Mouse (Mus musculus): ENCODE data around the gene Thap4. TPM values are rescaled to one million over a fixed set of nuclear protein-coding genes. Genes with fewer than 3 reads are reported as not detected.

Gene Thap4
- total RNA-seq, 2 experiments from 2014 or later, result 61.0 to 65.6 TPM

DNA sequence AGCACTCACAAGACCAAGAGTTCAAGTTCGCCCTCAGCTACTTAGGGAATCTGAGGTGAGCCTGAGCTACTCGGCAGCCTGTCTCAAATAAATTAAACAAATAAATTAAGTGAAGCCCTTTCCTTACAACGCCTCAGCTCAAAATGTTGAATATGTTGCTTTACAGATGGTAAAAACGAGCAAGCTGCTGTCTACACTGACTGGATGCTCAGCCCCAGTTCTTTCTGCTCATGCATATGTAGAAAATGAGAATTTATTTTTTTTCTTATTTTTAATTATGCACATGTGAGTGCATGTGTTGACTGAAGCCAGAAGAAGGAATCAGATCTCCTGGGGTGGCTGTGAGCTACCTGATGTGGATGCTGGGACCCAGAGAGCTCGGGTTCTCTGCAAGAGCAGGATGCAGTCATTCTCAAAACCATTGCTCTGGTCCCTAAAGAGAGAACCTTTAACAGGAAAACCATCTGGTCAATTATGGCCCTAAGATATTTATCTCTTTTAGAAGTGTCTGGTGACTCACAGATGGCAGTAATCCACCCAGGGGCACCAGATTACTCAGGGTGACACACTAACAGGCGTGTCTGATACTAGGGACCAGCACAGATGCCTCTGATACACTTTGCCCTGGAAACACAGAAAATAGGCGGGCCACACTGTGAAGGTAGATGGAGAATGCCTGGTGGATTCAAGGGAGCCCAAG, 98.2 kb downstream of the Thap4 start:
- DNase-seq, result no peak
- intact Hi-C loops (cut with DNase I), result no loop called here

DNA sequence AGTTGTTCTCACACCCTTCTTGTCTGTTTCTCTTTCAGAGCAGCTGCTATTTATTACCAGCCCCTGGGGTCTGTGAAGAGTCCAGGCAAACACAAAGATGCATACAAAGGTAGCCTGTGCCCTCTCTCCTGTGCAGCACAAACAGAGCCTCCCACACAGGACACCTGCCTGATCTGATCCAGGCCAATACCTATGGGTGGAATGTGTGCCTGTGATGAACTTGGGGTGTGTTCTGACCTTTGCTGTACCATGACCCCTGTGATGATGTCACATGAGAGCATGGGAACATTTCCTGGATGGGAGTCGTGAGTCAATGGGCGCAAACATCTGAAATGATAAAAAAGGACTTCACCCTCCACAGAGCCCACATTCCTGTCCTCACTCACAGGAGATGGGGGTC, 99.9 kb downstream of the Thap4 start:
- no peak for DNase-seq
- intact Hi-C loops (cut with DNase I), result no loop called here

DNA sequence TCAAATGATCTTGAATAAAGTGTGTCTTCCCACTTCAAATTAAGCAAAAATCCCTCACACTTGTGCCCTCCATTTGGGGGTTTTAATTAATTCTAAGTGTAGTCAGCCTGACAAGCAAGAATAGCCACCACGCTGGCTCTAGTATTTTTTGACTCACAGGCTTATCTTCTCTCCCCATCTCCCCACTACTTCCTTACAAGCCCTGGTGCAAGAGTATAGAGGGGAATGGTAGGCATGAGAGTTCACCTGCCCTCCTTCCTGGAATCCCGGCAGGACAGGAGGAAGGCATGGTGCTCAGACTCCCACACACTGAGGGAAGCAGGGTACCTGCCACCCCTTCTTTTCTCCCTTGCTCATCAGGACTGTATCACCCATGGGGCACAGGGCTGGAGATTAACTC, 100.4 kb downstream of the Thap4 start:
- intact Hi-C loops (cut with DNase I), result no loop called here
- no peak for DNase-seq

Other genes with a start within 250 kb of the Thap4 start
- 10 to 100 TPM; 11.5 to 11.9 TPM for gene Farp2, start 242.8 kb downstream of the Thap4 start, total RNA-seq (2021)
- gene Stk25, start 96.2 kb downstream of the Thap4 start, total RNA-seq (2021), result 10 to 100 TPM; 81.8 to 87.7 TPM
- 1 to 10 TPM; 1.2 to 1.8 TPM for gene Bok, start 69.2 kb downstream of the Thap4 start, total RNA-seq (2021)
- gene Atg4b, start 3.4 kb downstream of the Thap4 start, total RNA-seq (2021), result 10 to 100 TPM; 27.0 to 28.5 TPM
- gene Dtymk, start 47.1 kb upstream of the Thap4 start, total RNA-seq (2021), result 10 to 100 TPM; 14.0 to 15.1 TPM
- 1 to 10 TPM; 3.0 to 4.2 TPM for gene Ing5, start 49.1 kb upstream of the Thap4 start, total RNA-seq (2021)
- 10 to 100 TPM; 17.2 to 22.1 TPM for gene D2hgdh, start 70.0 kb upstream of the Thap4 start, total RNA-seq (2021)
- not detected for gene Gal3st2, start 106.4 kb upstream of the Thap4 start, total RNA-seq (2021)
- under 1 TPM in 1 of 2 experiments, not detected in 1; 0.12 TPM for gene Gal3st2b, start 163.4 kb upstream of the Thap4 start, total RNA-seq (2021)
- under 1 TPM in 1 of 2 experiments, not detected in 1; 0.05 TPM for gene Gal3st2c, start 235.6 kb upstream of the Thap4 start, total RNA-seq (2021)

Measured in gastrocnemius, postnatal 36 days (tissue).